Mouse (Mus musculus): ENCODE measurements at regions not wholly inside any gene's neighbourhood (a gene's known extent, or its start where the extent isn't known, plus 50 kb on each side); places are given as distances from the start of the nearest gene placed in this dataset.

DNA sequence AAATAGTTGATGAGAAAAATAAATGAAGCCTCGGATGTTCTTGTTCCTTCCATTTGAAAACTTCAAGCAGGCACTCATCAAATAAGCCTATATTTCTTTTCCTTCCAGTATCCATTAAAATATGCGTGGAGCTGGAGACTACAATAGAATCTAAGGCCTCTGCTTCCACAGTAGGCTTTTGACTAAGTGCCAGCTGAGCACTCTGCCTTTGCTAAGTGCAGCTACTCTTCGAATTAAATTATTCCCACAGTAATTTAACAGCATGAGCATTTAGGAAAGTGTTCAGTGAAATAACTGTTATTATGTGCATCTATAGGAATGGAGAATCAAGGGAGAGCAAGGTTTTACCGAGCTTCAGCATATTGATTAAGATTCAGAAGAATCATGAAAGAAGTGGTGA is 280.5 kb upstream of the C030005K15Rik start:
- DNase-seq, result no peak
- H3K27ac ChIP-seq, result no peak overlapping the region
- intact Hi-C loops (cut with DNase I), result no loop called here
- no peak for TF ChIP-seq CTCF (IDR thresholded peaks at IDR 0.05)
- no peak overlapping the region for H3K4me3 ChIP-seq

DNA sequence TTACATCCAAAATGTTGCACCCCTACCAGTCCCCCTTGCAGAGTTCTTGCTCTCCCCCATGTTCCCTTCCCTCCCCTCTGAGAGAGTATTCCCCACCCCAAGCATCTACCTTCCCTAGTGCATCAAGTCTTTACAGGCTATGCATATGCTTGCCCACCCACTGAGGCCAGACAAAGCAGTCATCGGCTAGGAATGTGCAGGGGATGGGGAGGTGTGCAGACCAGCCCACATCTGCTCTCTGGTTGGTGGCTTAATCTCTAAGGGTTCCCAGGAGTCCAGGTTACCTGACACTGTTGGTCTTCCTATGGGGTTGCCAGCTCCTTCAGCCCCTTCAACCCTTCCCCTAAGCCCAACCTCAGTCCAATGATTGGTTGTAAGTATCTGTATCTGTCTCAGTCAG is 281.8 kb upstream of the C030005K15Rik start:
- DNase-seq, result no peak
- no peak for TF ChIP-seq CTCF (IDR thresholded peaks at IDR 0.05)
- Histone ChIP-seq H3K4me3 (no peak overlapping the region), H3K27ac (no peak overlapping the region)
- intact Hi-C loops (cut with DNase I), result no loop called here

DNA sequence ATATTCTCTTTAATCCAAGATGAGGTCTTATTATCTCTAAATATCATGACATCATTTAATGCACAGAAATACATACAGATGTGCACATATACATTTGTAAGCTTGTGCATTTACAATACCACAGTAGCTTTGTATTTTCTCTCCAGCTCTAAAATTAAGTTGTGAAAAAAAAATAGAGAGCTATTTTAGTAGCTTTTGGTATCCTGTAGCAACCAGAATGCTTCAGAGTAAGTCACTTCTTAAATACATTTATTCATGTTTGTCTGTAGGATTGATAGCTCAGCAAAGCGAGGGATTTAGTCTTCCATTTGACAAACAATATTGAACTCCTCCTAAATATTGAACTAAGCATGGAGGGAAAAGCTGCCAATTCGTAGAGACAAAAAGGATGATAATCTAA is 286.4 kb upstream of the C030005K15Rik start:
- intact Hi-C loops (cut with DNase I), result no loop called here
- no peak for DNase-seq
- Histone ChIP-seq H3K27ac (no peak overlapping the region), H3K4me3 (no peak overlapping the region)
- no peak for TF ChIP-seq CTCF (IDR thresholded peaks at IDR 0.05)

DNA sequence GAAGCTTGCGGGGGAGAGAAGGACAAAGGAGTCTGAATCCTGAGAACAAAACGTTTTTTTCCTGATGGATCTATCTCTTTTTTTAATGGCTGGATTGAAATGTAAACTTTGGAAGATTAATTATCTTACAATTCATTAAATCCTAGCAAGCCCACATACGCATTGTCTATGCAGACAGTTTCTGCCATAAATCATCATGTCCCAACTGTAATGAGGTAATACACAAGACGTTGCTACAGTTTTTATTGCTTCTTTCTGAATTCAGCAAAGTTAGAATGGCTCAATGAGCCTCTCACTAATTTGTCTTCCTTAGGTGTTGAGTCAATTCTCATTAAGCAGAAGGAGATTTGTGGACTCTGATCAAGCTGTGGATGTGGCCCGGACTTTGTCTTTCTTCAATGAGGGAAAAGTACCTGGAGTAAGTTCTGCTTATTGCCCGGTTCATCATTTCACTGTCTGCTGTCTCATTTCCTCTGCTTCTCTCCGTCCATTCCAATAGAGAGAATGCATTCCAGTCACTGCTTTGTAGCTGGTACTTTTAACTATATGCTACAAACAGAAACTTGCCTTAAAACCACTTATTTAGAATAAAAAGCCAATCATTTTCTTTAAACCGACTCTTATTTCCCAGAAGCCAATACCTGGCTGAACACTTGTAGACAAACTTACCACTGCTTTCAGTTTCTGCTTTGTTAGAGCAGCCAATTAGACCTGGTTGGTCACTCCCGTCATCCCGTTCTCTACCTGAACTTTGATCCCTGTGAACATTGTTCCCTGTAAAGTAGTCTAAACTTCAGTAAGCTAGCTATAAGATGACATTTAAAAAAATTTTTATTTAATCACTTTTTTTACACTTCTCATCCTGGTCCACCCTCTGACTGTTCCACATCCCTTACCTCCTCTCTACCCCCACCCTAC is 288.7 kb upstream of the C030005K15Rik start:
- no peak overlapping the region for H3K4me3 ChIP-seq
- no peak for DNase-seq
- intact Hi-C loops (cut with DNase I), result no loop called here
- no peak for TF ChIP-seq CTCF (IDR thresholded peaks at IDR 0.05)
- no peak overlapping the region for H3K27ac ChIP-seq

DNA sequence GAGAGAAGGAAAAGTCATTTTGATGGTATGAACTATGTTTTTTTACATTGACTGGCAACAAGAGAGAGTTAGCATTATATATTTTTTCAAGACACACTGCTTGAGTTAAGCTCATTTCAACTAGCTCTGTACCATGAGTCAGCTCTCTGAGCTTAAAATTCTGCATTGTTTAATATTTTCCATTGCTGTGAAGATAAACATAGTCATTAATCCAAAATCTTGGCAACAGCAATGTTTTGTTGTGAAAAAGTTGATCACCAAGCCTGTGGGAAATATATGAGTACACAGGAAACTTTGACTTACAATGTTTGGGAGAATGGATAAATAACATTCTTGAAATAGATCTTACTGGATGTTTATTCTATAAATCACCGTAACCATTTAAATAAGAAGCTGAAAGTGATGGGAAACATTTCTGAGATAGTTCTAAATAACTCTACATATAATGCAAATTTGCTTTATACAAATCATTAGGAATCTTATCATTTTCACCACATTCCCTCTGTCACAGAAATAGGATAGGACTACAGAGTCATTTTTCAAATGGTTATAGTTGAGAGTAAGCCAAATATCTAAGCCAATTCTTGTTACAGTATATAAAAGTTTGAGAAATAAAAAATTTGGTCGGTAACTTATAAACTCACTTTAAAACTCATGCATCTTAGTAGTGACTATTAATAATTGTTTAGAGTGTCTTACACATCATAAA is 290.2 kb upstream of the C030005K15Rik start:
- intact Hi-C loops (cut with DNase I), result no loop called here
- TF ChIP-seq CTCF (IDR thresholded peaks at IDR 0.05), result no peak
- Histone ChIP-seq H3K27ac (no peak overlapping the region), H3K4me3 (no peak overlapping the region)
- no peak for DNase-seq

DNA sequence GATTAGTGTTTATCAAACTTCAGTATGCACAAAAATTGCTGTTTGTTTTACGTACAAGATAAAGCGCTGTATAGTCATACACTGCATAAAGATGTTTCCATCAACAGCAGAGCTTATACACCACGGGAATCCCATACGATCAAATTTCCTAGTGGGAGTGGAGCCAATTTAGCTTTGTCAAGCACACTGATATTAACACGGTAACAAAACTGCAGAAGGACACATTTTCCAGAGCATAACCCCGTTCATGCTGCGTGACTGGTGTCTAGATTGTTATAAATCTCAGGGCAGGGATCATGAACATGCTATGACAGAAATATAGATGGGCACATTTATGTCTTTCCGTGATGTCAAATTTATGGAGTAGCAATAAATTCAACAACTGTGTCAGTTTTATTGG is 302.6 kb upstream of the C030005K15Rik start:
- no peak overlapping the region for H3K27ac ChIP-seq
- DNase-seq, result no peak
- no peak for TF ChIP-seq CTCF (IDR thresholded peaks at IDR 0.05)
- intact Hi-C loops (cut with DNase I), result no loop called here
- no peak overlapping the region for H3K4me3 ChIP-seq

DNA sequence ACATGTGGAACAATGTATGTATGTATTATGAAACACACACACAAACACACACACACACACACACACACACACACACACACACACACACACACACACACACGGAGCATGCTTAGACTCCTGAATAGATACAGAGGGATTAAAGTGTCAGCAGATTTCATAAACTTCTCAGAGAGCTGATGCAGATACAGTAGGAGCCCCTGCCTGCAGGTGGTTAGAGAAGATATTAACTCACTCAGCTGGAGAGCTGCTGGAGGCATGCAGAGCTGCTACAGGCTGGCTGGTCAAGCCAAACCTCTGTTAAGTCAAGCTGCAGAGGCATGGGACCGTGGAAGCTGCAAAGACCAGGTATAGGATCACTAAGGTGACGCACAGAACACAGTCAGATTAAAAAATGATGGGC is 303.1 kb upstream of the C030005K15Rik start:
- TF ChIP-seq CTCF (IDR thresholded peaks at IDR 0.05), result no peak
- H3K4me3 ChIP-seq, result no peak overlapping the region
- intact Hi-C loops (cut with DNase I), result no loop called here
- H3K27ac ChIP-seq, result no peak overlapping the region
- no peak for DNase-seq

DNA sequence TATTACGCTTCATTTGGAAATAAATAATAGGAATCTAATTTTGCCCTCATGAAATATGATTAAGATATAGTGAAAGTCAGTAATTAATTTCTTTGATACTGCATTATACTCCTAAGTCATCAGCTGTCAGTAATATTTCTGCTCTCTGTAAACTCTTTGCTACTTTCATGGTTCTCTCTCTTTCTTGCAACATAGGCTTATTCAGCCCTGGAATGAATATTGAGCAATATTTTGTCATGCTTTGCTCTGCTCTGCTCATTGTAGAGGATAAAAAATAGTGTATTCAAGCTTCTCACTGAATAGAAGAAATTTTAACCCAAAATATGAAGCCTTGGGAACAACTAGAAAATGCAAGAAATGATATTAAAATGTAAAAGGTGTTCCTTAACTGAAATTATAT is 306.1 kb upstream of the C030005K15Rik start:
- no peak for TF ChIP-seq CTCF (IDR thresholded peaks at IDR 0.05)
- no peak for DNase-seq
- intact Hi-C loops (cut with DNase I), result no loop called here
- Histone ChIP-seq H3K27ac (no peak overlapping the region), H3K4me3 (no peak overlapping the region)

DNA sequence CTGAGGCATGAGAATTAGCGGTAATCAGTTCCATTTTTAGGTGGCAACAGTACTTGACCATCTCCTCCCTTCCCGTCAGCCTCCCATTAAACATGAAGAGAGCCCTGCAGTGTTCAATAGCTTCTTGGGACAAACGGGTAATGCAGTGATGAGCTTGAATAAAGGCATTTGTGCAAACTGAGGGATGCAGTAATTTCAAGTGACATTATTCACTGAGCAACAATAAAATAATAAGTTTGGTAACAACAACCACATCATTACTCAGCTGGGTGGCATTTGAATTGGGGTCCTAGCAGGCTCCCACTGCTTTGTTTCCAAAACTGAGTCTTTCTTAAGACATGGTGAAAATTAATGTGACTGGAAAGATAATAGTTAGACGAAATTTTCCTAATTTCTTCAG is 315.2 kb upstream of the C030005K15Rik start:
- H3K27ac ChIP-seq, result no peak overlapping the region
- DNase-seq, result no peak
- TF ChIP-seq CTCF (IDR thresholded peaks at IDR 0.05), result no peak
- intact Hi-C loops (cut with DNase I), result no loop called here
- no peak overlapping the region for H3K4me3 ChIP-seq

DNA sequence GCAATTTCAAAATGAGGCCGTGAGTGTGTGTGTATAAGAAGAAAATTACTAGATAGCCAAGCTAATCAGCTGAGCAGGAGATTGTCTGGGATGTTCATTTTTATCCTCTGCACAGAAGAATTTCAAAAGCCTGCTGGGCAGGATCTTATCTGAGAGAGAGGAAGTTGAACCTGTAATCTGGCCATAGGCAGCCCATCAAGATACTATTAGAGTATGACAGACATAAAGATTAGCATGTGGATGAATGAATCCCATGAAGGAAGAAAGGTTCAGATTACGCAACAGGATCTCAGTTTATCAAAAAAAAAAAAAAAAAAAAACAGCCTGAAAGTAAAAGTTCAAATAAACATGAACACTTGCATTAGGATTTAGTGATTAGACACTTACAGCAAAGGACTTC is 317.3 kb upstream of the C030005K15Rik start:
- intact Hi-C loops (cut with DNase I), result no loop called here
- Histone ChIP-seq H3K4me3 (no peak overlapping the region), H3K27ac (no peak overlapping the region)
- no peak for DNase-seq
- no peak for TF ChIP-seq CTCF (IDR thresholded peaks at IDR 0.05)

DNA sequence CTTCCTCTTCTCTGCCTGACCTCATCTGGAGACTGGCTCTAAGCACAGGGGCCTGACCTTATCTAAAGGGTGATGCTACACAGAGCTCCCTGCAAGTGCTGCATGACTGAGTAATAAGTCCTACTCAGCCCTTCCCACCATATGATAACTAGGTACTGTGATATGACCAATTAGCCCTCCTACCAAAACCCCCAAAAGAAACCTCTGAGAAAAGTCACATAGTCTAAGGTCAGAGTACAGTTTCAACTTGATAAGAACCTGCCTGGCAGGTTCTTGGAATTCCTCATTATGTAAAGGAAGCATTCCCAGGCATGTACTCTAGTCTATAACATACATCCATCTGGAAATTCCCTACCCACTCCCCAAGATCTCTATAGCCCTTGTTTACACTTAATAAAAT is 318.0 kb upstream of the C030005K15Rik start:
- H3K4me3 ChIP-seq, result no peak overlapping the region
- intact Hi-C loops (cut with DNase I), result no loop called here
- TF ChIP-seq CTCF (IDR thresholded peaks at IDR 0.05), result no peak
- no peak for DNase-seq
- no peak overlapping the region for H3K27ac ChIP-seq

DNA sequence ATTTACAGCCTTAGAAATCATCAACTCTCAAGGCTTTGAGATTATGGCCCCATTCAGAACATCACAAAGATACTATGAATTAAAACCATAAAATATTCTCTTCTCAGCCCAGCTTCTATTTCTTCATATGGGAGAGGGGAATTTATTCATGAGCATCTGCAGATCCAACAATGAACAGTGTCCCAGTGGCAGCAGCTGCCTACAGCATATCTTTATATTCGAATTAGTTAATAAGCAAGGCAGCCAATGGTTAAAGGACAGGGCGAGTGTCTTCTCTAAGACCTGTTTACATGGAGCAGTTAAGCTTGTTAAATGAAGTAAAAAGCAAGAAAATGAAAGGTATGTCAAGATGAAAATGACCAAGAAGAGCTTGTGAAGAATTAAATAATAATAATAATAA is 346.9 kb upstream of the C030005K15Rik start:
- Histone ChIP-seq H3K27ac (no peak overlapping the region), H3K4me3 (no peak overlapping the region)
- intact Hi-C loops (cut with DNase I), result no loop called here
- TF ChIP-seq CTCF (IDR thresholded peaks at IDR 0.05), result no peak
- DNase-seq, result no peak

DNA sequence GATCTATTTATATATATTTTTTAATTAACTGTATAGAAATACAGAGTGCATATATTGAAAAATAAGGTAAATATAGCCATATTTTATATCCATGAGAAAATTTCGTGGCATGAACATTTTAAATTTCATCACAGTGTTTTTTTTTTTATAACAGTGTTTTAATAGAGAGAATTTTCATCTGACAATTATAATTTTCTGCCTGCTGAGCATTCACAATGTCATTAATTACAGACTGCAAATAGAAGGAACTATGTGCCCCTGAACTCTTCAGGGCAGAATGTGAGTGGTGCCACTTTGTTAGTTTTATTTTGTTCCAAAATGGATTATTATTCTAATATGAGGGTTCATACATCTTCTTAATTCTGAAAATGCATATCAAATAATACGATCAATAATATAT is 358.3 kb upstream of the C030005K15Rik start:
- intact Hi-C loops (cut with DNase I), result no loop called here
- DNase-seq, result no peak
- Histone ChIP-seq H3K4me3 (no peak overlapping the region), H3K27ac (no peak overlapping the region)
- TF ChIP-seq CTCF (IDR thresholded peaks at IDR 0.05), result no peak

DNA sequence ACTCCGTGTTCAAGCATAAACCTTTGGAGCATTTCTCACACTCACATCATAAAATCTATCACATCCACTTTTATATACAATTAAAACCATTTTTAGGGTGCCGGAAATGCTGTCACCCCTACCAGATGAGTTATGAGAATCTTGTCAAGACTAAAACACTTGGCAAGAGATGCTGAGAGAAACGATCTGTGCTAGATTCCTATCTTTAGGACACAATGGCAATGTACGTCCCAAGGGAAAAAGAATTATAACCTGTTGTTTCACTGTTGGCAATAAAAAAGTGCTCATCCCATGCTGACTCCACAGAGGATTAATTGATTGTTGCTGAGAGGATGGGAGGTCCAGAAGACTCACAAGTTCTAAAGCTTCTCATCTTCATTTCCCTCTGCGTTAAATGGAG is 389.7 kb upstream of the C030005K15Rik start:
- Histone ChIP-seq H3K4me3 (no peak overlapping the region), H3K27ac (no peak overlapping the region)
- no peak for DNase-seq
- TF ChIP-seq CTCF (IDR thresholded peaks at IDR 0.05), result no peak
- intact Hi-C loops (cut with DNase I), result no loop called here

Measured in gastrocnemius, adult 2 months (tissue).